Mouse (Mus musculus): ENCODE measurements around the gene Ncapg2. TPM values are rescaled to one million over a fixed set of nuclear protein-coding genes. Genes with fewer than 3 reads are reported as not detected.

The Ncapg2 gene
- polyA plus RNA-seq, 1 experiment, result 49.5 TPM

DNA sequence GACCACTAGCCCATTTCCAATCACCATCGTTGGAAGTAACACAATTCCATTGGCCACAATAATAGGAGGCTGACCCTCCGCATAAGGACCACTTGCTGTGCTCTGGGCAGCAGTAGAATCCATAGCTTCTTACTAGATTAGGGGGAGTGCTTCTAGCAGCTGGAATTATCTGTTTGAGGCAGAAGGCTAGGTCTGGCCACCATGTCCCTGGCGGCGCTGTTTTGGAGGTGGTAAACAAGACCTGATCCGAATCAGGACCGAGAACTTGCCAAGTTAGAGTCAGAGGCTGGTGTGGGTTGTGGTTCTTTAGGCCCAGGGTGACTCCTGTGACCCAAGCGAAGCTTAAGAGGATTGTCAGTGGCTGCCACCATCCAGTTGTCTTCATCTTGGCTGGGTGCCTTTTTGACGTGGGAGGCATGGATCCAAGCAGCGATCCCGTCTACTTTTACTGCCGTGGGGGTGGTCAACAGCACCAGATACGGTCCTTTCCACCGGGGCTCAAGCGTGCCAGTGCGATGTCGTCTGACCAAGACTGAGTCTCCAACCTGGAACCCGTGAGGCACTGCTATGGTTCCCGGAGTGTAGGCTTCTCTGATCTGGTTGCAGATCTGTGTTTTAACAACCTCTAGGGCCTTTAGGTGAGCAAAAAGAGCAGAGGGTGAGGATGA lies 1.1 kb upstream of the Ncapg2 start:
- peaks cover 10% of the 10 kb centered on the region for H3K9me3 ChIP-seq (replicated peaks; ENCODE audit: control insufficient read depth, insufficient read depth, low read length, poor library complexity, severe bottlenecking)
- no peak overlapping the region for H3K27ac ChIP-seq (ENCODE audit: insufficient read depth, low read length)
- no peaks in the 10 kb centered on the region for H3K27me3 ChIP-seq (ENCODE audit: control insufficient read depth, insufficient read depth, low read length, poor library complexity, severe bottlenecking)
- peak overlapping the region; percentile 64 for H3K4me3 ChIP-seq (ENCODE audit: low read depth, low read length)
- peak overlapping the region; percentile 59 for H3K9ac ChIP-seq (ENCODE audit: low read depth, poor library complexity, severe bottlenecking)
- TF ChIP-seq EP300 (IDR thresholded peaks at IDR 0.05; ENCODE audit: insufficient read depth, low read depth, low read length) (no peak), POLR2A (IDR thresholded peaks at IDR 0.05; ENCODE audit: insufficient read depth, low read length) (no peak), CTCF (IDR thresholded peaks at IDR 0.05; ENCODE audit: low read depth, low read length) (no peak)
- H3K36me3 ChIP-seq (ENCODE audit: control insufficient read depth, insufficient read depth, low read length, poor library complexity, severe bottlenecking), result peaks cover 9% of the 10 kb centered on the region
- no peaks in the 10 kb centered on the region for H3K4me1 ChIP-seq (ENCODE audit: control insufficient read depth, insufficient read depth, low read length)

DNA sequence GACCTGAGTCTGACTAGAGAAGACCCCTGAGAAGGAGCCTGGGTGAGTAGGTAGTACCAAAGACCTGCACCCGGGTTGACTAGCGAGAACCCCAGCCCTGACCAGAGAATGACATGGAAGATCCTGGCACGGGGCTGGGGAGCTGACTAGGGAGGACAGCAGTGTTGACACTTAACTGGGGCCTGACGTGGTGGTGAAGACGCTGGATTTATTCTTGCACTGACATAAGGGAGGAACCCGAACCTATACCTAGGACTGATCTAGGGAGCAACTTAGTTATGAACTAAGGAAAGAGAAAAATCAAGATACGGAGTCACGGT lies 594 bp downstream of the Ncapg2 start:
- H3K9me3 ChIP-seq (replicated peaks; ENCODE audit: control insufficient read depth, insufficient read depth, low read length, poor library complexity, severe bottlenecking), result peaks cover 10% of the 10 kb centered on the region
- no peaks in the 10 kb centered on the region for H3K27me3 ChIP-seq (ENCODE audit: control insufficient read depth, insufficient read depth, low read length, poor library complexity, severe bottlenecking)
- H3K36me3 ChIP-seq (ENCODE audit: control insufficient read depth, insufficient read depth, low read length, poor library complexity, severe bottlenecking), result peaks cover 12% of the 10 kb centered on the region
- peak overlapping the region; percentile 87 for H3K9ac ChIP-seq (ENCODE audit: low read depth, poor library complexity, severe bottlenecking)
- no peak overlapping the region for H3K27ac ChIP-seq (ENCODE audit: insufficient read depth, low read length)
- no peaks in the 10 kb centered on the region for H3K4me1 ChIP-seq (ENCODE audit: control insufficient read depth, insufficient read depth, low read length)
- peak overlapping the region; percentile 92 for H3K4me3 ChIP-seq (ENCODE audit: low read depth, low read length)
- TF ChIP-seq POLR2A (IDR thresholded peaks at IDR 0.05; ENCODE audit: insufficient read depth, low read length) (no peak), CTCF (IDR thresholded peaks at IDR 0.05; ENCODE audit: low read depth, low read length) (no peak), EP300 (IDR thresholded peaks at IDR 0.05; ENCODE audit: insufficient read depth, low read depth, low read length) (no peak)

DNA sequence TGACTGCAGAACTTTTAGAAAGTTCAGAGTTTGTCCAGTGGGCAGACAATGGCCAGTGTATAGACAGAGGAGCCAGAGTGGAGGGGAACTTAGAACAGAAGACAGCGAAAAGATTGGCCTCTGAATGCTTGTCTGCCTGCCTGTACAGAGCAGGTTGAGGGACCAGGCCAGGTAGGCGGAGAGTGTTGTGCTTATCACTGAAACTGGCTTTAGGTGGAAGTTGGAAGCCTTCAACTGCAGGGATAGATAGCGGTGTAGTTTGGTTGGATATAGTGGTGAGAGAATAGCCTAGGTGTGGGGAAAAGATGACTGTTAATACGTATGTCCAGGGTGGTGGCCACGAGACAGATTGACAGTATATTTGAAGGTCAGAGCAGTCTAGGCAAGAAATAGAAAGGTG lies 2.7 kb downstream of the Ncapg2 start:
- Histone ChIP-seq H3K27ac (ENCODE audit: insufficient read depth, low read length) (no peak overlapping the region), H3K4me1 (ENCODE audit: control insufficient read depth, insufficient read depth, low read length) (no peaks in the 10 kb centered on the region), H3K9ac (ENCODE audit: low read depth, poor library complexity, severe bottlenecking) (no peak overlapping the region), H3K36me3 (ENCODE audit: control insufficient read depth, insufficient read depth, low read length, poor library complexity, severe bottlenecking) (peaks cover 17% of the 10 kb centered on the region), H3K27me3 (ENCODE audit: control insufficient read depth, insufficient read depth, low read length, poor library complexity, severe bottlenecking) (no peaks in the 10 kb centered on the region), H3K9me3 (replicated peaks; ENCODE audit: control insufficient read depth, insufficient read depth, low read length, poor library complexity, severe bottlenecking) (peaks cover under 1% of the 10 kb centered on the region; the same call in 1 of the 2 replicates), H3K4me3 (ENCODE audit: low read depth, low read length) (no peak overlapping the region)
- TF ChIP-seq EP300 (IDR thresholded peaks at IDR 0.05; ENCODE audit: insufficient read depth, low read depth, low read length), result no peak
- TF ChIP-seq POLR2A (IDR thresholded peaks at IDR 0.05; ENCODE audit: insufficient read depth, low read length), result no peak
- no peak for TF ChIP-seq CTCF (IDR thresholded peaks at IDR 0.05; ENCODE audit: low read depth, low read length)

DNA sequence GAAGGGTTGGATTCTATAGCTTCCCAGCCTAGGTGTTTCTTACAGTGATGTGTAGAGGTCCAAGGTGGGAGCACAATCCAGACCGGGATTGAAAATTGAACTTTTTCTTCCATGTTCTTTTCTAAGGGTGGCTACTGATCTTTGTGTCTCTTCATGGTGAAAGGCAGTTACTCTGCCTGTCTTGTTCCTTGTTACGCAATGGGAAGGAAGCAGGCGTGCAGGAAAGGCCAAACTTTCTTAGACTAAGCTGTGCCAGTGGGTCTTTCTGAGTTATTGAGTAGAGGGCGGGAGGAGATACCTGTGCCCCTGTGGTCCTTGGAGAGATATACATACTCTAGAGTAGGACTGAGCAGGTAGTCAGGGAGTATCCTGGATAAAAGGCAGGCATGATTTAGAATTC lies 9.7 kb downstream of the Ncapg2 start:
- no peak overlapping the region for H3K4me3 ChIP-seq (ENCODE audit: low read depth, low read length)
- no peaks in the 10 kb centered on the region for H3K4me1 ChIP-seq (ENCODE audit: control insufficient read depth, insufficient read depth, low read length)
- H3K9ac ChIP-seq (ENCODE audit: low read depth, poor library complexity, severe bottlenecking), result no peak overlapping the region
- H3K9me3 ChIP-seq (replicated peaks; ENCODE audit: control insufficient read depth, insufficient read depth, low read length, poor library complexity, severe bottlenecking), result no peaks in the 10 kb centered on the region
- TF ChIP-seq EP300 (IDR thresholded peaks at IDR 0.05; ENCODE audit: insufficient read depth, low read depth, low read length) (no peak), CTCF (IDR thresholded peaks at IDR 0.05; ENCODE audit: low read depth, low read length) (no peak), POLR2A (IDR thresholded peaks at IDR 0.05; ENCODE audit: insufficient read depth, low read length) (no peak)
- no peaks in the 10 kb centered on the region for H3K27me3 ChIP-seq (ENCODE audit: control insufficient read depth, insufficient read depth, low read length, poor library complexity, severe bottlenecking)
- H3K36me3 ChIP-seq (ENCODE audit: control insufficient read depth, insufficient read depth, low read length, poor library complexity, severe bottlenecking), result peaks cover 16% of the 10 kb centered on the region
- H3K27ac ChIP-seq (ENCODE audit: insufficient read depth, low read length), result no peak overlapping the region

DNA sequence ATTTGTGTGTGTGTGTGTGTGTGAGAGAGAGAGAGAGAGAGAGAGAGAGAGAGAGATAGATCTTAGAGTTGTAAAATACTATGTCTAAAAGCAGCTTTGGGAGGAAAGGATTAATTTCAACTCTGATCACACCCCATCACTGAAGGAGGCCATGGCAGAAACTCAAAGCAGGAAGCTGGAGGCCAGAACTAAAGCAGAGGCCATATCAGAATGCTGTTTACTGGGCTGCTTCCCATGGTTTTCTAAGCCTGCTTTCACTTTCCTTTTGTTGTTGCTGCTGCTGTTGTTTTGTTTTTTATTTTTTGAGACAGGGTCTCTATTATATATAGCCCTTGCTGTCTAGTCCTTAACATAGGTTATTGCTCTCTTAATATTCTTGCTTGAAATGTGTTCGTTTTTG lies 11.3 kb downstream of the Ncapg2 start:
- TF ChIP-seq EP300 (IDR thresholded peaks at IDR 0.05; ENCODE audit: insufficient read depth, low read depth, low read length), result no peak
- TF ChIP-seq CTCF (IDR thresholded peaks at IDR 0.05; ENCODE audit: low read depth, low read length), result no peak
- no peak for TF ChIP-seq POLR2A (IDR thresholded peaks at IDR 0.05; ENCODE audit: insufficient read depth, low read length)
- H3K27me3 ChIP-seq (ENCODE audit: control insufficient read depth, insufficient read depth, low read length, poor library complexity, severe bottlenecking), result no peaks in the 10 kb centered on the region
- H3K36me3 ChIP-seq (ENCODE audit: control insufficient read depth, insufficient read depth, low read length, poor library complexity, severe bottlenecking), result peaks cover 19% of the 10 kb centered on the region
- H3K4me3 ChIP-seq (ENCODE audit: low read depth, low read length), result no peak overlapping the region
- H3K4me1 ChIP-seq (ENCODE audit: control insufficient read depth, insufficient read depth, low read length), result no peaks in the 10 kb centered on the region
- H3K27ac ChIP-seq (ENCODE audit: insufficient read depth, low read length), result no peak overlapping the region
- no peaks in the 10 kb centered on the region for H3K9me3 ChIP-seq (replicated peaks; ENCODE audit: control insufficient read depth, insufficient read depth, low read length, poor library complexity, severe bottlenecking)
- no peak overlapping the region for H3K9ac ChIP-seq (ENCODE audit: low read depth, poor library complexity, severe bottlenecking)

DNA sequence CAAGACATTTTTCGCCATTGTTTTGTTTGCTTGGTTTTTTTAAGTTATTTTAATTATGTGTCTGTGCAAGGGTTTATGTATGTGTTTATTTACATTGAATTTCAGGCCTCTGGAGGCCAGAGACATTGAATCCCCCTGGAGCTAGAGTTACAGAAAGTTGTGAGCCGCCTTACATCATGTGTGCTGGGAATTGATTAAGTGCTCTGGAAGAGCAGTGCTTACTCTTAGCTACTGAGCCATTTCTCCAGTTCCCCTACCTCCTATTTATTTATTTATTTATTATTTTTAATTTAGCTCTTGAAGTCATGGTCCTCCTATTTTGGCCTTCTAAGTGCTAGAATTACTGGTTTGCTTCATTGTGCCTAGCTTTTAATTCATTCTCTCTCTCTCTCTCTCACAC lies 16.5 kb downstream of the Ncapg2 start:
- Histone ChIP-seq H3K36me3 (ENCODE audit: control insufficient read depth, insufficient read depth, low read length, poor library complexity, severe bottlenecking) (peaks cover 30% of the 10 kb centered on the region), H3K4me1 (ENCODE audit: control insufficient read depth, insufficient read depth, low read length) (no peaks in the 10 kb centered on the region), H3K27ac (ENCODE audit: insufficient read depth, low read length) (no peak overlapping the region), H3K9me3 (replicated peaks; ENCODE audit: control insufficient read depth, insufficient read depth, low read length, poor library complexity, severe bottlenecking) (no peaks in the 10 kb centered on the region), H3K4me3 (ENCODE audit: low read depth, low read length) (no peak overlapping the region), H3K27me3 (ENCODE audit: control insufficient read depth, insufficient read depth, low read length, poor library complexity, severe bottlenecking) (no peaks in the 10 kb centered on the region), H3K9ac (ENCODE audit: low read depth, poor library complexity, severe bottlenecking) (no peak overlapping the region)
- TF ChIP-seq CTCF (IDR thresholded peaks at IDR 0.05; ENCODE audit: low read depth, low read length) (no peak), EP300 (IDR thresholded peaks at IDR 0.05; ENCODE audit: insufficient read depth, low read depth, low read length) (no peak), POLR2A (IDR thresholded peaks at IDR 0.05; ENCODE audit: insufficient read depth, low read length) (no peak)
